In genomic region chr4:132529344-132529743, GRCm38 (mm10) we compare ENCODE assay signal across 11 mouse cellular contexts. TPM values are rescaled to one million over a fixed set of nuclear protein-coding genes. Genes with fewer than 3 reads are reported as not detected.
DNase-seq lines count a peak whose midpoint lies in the region; ATAC-seq and TF ChIP-seq lines count a peak whose summit lies in the region.
"Had no signal": no experiment of that assay in that cellular context is flagged by ENCODE, and none has a peak within 500 bp of the region (broad histone marks: within the 10 kb centered on the region; RNA-seq: fewer than 3 reads in every experiment).

No protein-coding gene starts in this region.

- no peak for TF ChIP-seq CTCF in embryonic fibroblast, embryonic 13.5 days (IDR thresholded peaks at IDR 0.05; ENCODE audit: borderline replicate concordance, insufficient read depth, low read length)

- H3K79me2 ChIP-seq in macrophage (ENCODE audit: inconsistent target): peaks cover 26% of the 10 kb centered on the region

- no peaks in the 10 kb centered on the region for H3K9me3 ChIP-seq in heart, embryonic 13.5 days
- H3K9me3 ChIP-seq in embryonic facial prominence, embryonic 10.5 days: no peaks in the 10 kb centered on the region

- no peak overlapping the region for H3K4me3 ChIP-seq in heart, embryonic 13.5 days
- H3K4me3 ChIP-seq in embryonic fibroblast, embryonic 13.5 days (ENCODE audit: insufficient read depth, low read length): no peak overlapping the region
- H3K4me3 ChIP-seq in macrophage (ENCODE audit: inconsistent target): no peak overlapping the region
- H3K4me3 ChIP-seq in embryonic facial prominence, embryonic 10.5 days: no peak overlapping the region
- H3K4me3 ChIP-seq: heart, adult 2 months had no signal

- H3K4me2 ChIP-seq in heart, embryonic 13.5 days: peak overlapping the region; percentile 80; the same call in 1 of the 2 replicates

- peaks cover 36% of the 10 kb centered on the region for H3K4me1 ChIP-seq in heart, embryonic 13.5 days
- H3K4me1 ChIP-seq in embryonic fibroblast, embryonic 13.5 days (ENCODE audit: control insufficient read depth, insufficient read depth, low read length): peaks cover 5% of the 10 kb centered on the region; the same call in 1 of the 2 replicates
- H3K4me1 ChIP-seq in embryonic facial prominence, embryonic 10.5 days: peaks cover 32% of the 10 kb centered on the region

- WGBS in heart, embryonic 13.5 days: 70% methylated on average over 4 of the region's 4 CpGs
- 5% methylated on average over 4 of the region's 4 CpGs for WGBS in macrophage (ENCODE audit: missing documents)
- 87% methylated on average over 4 of the region's 4 CpGs for whole genome bisulfite sequencing in embryonic facial prominence, embryonic 10.5 days

- H3K9ac ChIP-seq in heart, embryonic 13.5 days: no peak overlapping the region

- no peak for TF ChIP-seq POLR2A in embryonic fibroblast, embryonic 13.5 days (IDR thresholded peaks at IDR 0.05; ENCODE audit: low read depth, low read length)

- ATAC-seq in heart, embryonic 13.5 days (ENCODE audit: extremely low read depth, insufficient number of reproducible peaks, low FRiP score, low TSS enrichment): no peak
- ATAC-seq: inflammation-experienced regulatory T-cells, adult 6 months had no signal

- H3K27ac ChIP-seq in heart, embryonic 13.5 days (replicated peaks): 0 out of 2 replicates have a peak overlapping the region, but pooled peaks have one; percentile 5
- peak overlapping the region; percentile 27; the same call in 1 of the 2 replicates for H3K27ac ChIP-seq in embryonic fibroblast, embryonic 13.5 days (ENCODE audit: insufficient read depth, low read length)
- peak overlapping the region; percentile 66 for H3K27ac ChIP-seq in macrophage
- no peak overlapping the region for H3K27ac ChIP-seq in embryonic facial prominence, embryonic 10.5 days (replicated peaks)
- H3K27ac ChIP-seq: heart, adult 2 months had no signal

- no peaks in the 10 kb centered on the region for H3K27me3 ChIP-seq in heart, embryonic 13.5 days (replicated peaks)
- H3K27me3 ChIP-seq in embryonic facial prominence, embryonic 10.5 days (replicated peaks; ENCODE audit: low read depth, poor library complexity, severe bottlenecking): no peaks in the 10 kb centered on the region

- no peak for DNase-seq in heart, adult 9 months (ENCODE audit: low spot score in 2 of 2)
- DNase-seq in 416B (ENCODE audit: low read depth): peak; percentile 84
- no peak for DNase-seq in embryonic facial prominence, embryonic 10.5 days (ENCODE audit: low spot score)
- DNase-seq in frontal cortex, postnatal 25 days (ENCODE audit: low spot score in 2 of 2): no peak
- no peak for DNase-seq in adrenal gland, postnatal 10 days
- DNase-seq: cerebellum, adult 8-10 months; heart, adult 2 months had no signal

- H3K36me3 ChIP-seq in heart, embryonic 13.5 days: peaks cover 32% of the 10 kb centered on the region
- H3K36me3 ChIP-seq in macrophage (ENCODE audit: inconsistent target): no peaks in the 10 kb centered on the region
- peaks cover 36% of the 10 kb centered on the region for H3K36me3 ChIP-seq in embryonic facial prominence, embryonic 10.5 days (replicated peaks)

RNA-seq across cellular contexts. Expression of gene Atpif1, which starts 4.1 kb away (rescaled TPM):
- polyA plus RNA-seq in heart, embryonic 13.5 days (2015; fragmentation: Nextera tagmentation; extraction: Ambion mirVana): 1,230 and 1,350 TPM in 2 replicates
- 352 and 397 TPM in 2 replicates for polyA plus RNA-seq in embryonic fibroblast, embryonic 13.5 days (2011; ENCODE audit: insufficient read length, low read depth, missing spikeins)
- 100 to 1,000 TPM in 2 of 26 experiments, 10 to 100 TPM in 24; 20.4 to 119 (median 53.5) TPM for total RNA-seq in macrophage (2018; cell fraction: chromatin; rRNA removed)
- total RNA-seq in macrophage (2018; cell fraction: cytosol; rRNA removed): 100 to 1,000 TPM; 377 to 989 (median 481) TPM
- total RNA-seq in macrophage (2018; cell fraction: nucleus; rRNA removed): 100 to 1,000 TPM in 15 of 26 experiments, 10 to 100 TPM in 11; 59.3 to 224 (median 111) TPM
- polyA plus RNA-seq in macrophage (2018): 516 to 719 TPM (median 630 TPM) in 3 replicates
- 1,009 and 1,074 TPM in 2 replicates for polyA plus RNA-seq in embryonic facial prominence, embryonic 10.5 days (2016; fragmentation: Nextera tagmentation; extraction: Ambion mirVana)
- total RNA-seq in adrenal gland, postnatal 10 days (2021): 100 to 1,000 TPM; 311 to 337 TPM

RNA-seq across cellular contexts. Expression of gene Dnajc8, which starts 6.0 kb away (rescaled TPM):
- polyA plus RNA-seq in heart, embryonic 13.5 days (2015; fragmentation: Nextera tagmentation; extraction: Ambion mirVana): 103 and 116 TPM in 2 replicates
- polyA plus RNA-seq in embryonic fibroblast, embryonic 13.5 days (2011; ENCODE audit: insufficient read length, low read depth, missing spikeins): 146 and 149 TPM in 2 replicates
- 100 to 1,000 TPM in 2 of 26 experiments, 10 to 100 TPM in 24; 42.8 to 106 (median 71.4) TPM for total RNA-seq in macrophage (2018; cell fraction: chromatin; rRNA removed)
- total RNA-seq in macrophage (2018; cell fraction: cytosol; rRNA removed): 100 to 1,000 TPM in 5 of 26 experiments, 10 to 100 TPM in 21; 78.3 to 119 (median 90.3) TPM
- total RNA-seq in macrophage (2018; cell fraction: nucleus; rRNA removed): 10 to 100 TPM; 37.0 to 80.7 (median 58.0) TPM
- polyA plus RNA-seq in macrophage (2018): 98.0 to 366 TPM (median 125 TPM) in 3 replicates
- polyA plus RNA-seq in embryonic facial prominence, embryonic 10.5 days (2016; fragmentation: Nextera tagmentation; extraction: Ambion mirVana): 222 TPM in 2 replicates
- total RNA-seq in adrenal gland, postnatal 10 days (2021): 10 to 100 TPM; 73.9 to 87.0 TPM

RNA-seq across cellular contexts. Expression of gene Sesn2, which starts 19.0 kb away (rescaled TPM):
- 7.3 and 8.4 TPM in 2 replicates for polyA plus RNA-seq in heart, embryonic 13.5 days (2015; fragmentation: Nextera tagmentation; extraction: Ambion mirVana)
- 55.1 and 58.4 TPM in 2 replicates for polyA plus RNA-seq in embryonic fibroblast, embryonic 13.5 days (2011; ENCODE audit: insufficient read length, low read depth, missing spikeins)
- total RNA-seq in macrophage (2018; cell fraction: chromatin; rRNA removed): 10 to 100 TPM in 16 of 26 experiments, 1 to 10 TPM in 10; 1.3 to 25.9 (median 11.4) TPM
- total RNA-seq in macrophage (2018; cell fraction: cytosol; rRNA removed): 10 to 100 TPM in 23 of 26 experiments, 1 to 10 TPM in 3; 3.5 to 45.1 (median 25.7) TPM
- 10 to 100 TPM in 21 of 26 experiments, 1 to 10 TPM in 5; 3.2 to 47.9 (median 22.7) TPM for total RNA-seq in macrophage (2018; cell fraction: nucleus; rRNA removed)
- polyA plus RNA-seq in macrophage (2018): 12.3 to 18.2 TPM (median 13.4 TPM) in 3 replicates
- 12.3 and 13.3 TPM in 2 replicates for polyA plus RNA-seq in embryonic facial prominence, embryonic 10.5 days (2016; fragmentation: Nextera tagmentation; extraction: Ambion mirVana)
- 10 to 100 TPM; 11.6 to 26.0 TPM for total RNA-seq in adrenal gland, postnatal 10 days (2021)

RNA-seq across cellular contexts. Expression of gene Ptafr, which starts 34.5 kb away (rescaled TPM):
- polyA plus RNA-seq in heart, embryonic 13.5 days (2015; fragmentation: Nextera tagmentation; extraction: Ambion mirVana): 0.62 and 1.2 TPM in 2 replicates
- polyA plus RNA-seq in embryonic fibroblast, embryonic 13.5 days (2011; ENCODE audit: insufficient read length, low read depth, missing spikeins): not detected in 2 replicates
- 100 to 1,000 TPM in 8 of 26 experiments, 10 to 100 TPM in 18; 34.4 to 232 (median 82.6) TPM for total RNA-seq in macrophage (2018; cell fraction: chromatin; rRNA removed)
- total RNA-seq in macrophage (2018; cell fraction: cytosol; rRNA removed): 100 to 1,000 TPM; 244 to 546 (median 327) TPM
- 100 to 1,000 TPM; 101 to 544 (median 322) TPM for total RNA-seq in macrophage (2018; cell fraction: nucleus; rRNA removed)
- polyA plus RNA-seq in macrophage (2018): 102 to 269 TPM (median 231 TPM) in 3 replicates
- polyA plus RNA-seq in embryonic facial prominence, embryonic 10.5 days (2016; fragmentation: Nextera tagmentation; extraction: Ambion mirVana): 0.28 and 0.44 TPM in 2 replicates
- 1 to 10 TPM; 1.9 to 2.3 TPM for total RNA-seq in adrenal gland, postnatal 10 days (2021)
